Mouse (Mus musculus) gastrocnemius, adult 2 months (tissue): ENCODE measurements at regions not wholly inside any gene's neighbourhood (a gene's known extent, or its start where the extent isn't known, plus 50 kb on each side); places are given as distances from the start of the nearest gene placed in this dataset.
"Not testable (repeated sequence)": the region's sequence is repeated elsewhere in the genome, so short reads cannot be mapped to it uniquely, and the experiment has no call there.

Experiments used
- DNase-seq: peaks from one replicate; pipeline ENCODE4 v3.0.0; 2022
- H3K27ac ChIP-seq: fragments of 200-600 bp; 2 replicates; pipeline ENCODE4 v1.8.1; 2022; ENCODE audit warnings: mild to moderate bottlenecking
- H3K4me3 ChIP-seq: fragments of 200-600 bp; 2 replicates; pipeline ENCODE4 v1.8.1; 2022; ENCODE audit warnings: mild to moderate bottlenecking, moderate library complexity
- CTCF ChIP-seq: fragments of 200-600 bp; IDR thresholded peaks from 2 replicates; pipeline ENCODE4 v1.8.1; 2022; ENCODE audit warnings: antibody characterized with exemption, mild to moderate bottlenecking, moderate library complexity
- intact Hi-C: fragments of 180-260 bp; cut with DNase I; formaldehyde crosslinking; loops from one replicate; pipeline ENCODE4 v1.15.1; 2025

DNA sequence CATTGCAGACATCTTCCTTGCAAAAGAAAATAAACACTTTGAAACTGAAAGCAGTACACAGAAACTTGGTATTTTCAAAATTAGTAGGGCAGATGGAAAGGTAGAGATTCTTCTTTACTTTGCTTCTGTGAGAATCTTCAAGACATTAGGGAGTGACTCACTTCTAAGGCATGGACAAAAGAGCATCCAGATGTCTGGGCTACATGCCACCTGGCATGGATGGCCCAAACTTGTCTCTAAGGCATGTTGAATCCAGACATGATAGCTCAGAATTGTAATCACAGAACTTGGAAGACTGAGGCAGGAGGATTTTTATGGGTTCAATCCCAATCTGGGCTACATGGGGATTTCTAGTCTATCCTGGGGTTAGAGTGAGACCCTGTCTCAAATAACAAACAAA, 58.4 kb downstream of the Ly6f start:
- H3K27ac ChIP-seq = no peak overlapping the region
- peak; percentile 16 for DNase-seq
- intact Hi-C loops = no loop called here
- TF ChIP-seq CTCF = no peak
- H3K4me3 ChIP-seq = no peak overlapping the region

DNA sequence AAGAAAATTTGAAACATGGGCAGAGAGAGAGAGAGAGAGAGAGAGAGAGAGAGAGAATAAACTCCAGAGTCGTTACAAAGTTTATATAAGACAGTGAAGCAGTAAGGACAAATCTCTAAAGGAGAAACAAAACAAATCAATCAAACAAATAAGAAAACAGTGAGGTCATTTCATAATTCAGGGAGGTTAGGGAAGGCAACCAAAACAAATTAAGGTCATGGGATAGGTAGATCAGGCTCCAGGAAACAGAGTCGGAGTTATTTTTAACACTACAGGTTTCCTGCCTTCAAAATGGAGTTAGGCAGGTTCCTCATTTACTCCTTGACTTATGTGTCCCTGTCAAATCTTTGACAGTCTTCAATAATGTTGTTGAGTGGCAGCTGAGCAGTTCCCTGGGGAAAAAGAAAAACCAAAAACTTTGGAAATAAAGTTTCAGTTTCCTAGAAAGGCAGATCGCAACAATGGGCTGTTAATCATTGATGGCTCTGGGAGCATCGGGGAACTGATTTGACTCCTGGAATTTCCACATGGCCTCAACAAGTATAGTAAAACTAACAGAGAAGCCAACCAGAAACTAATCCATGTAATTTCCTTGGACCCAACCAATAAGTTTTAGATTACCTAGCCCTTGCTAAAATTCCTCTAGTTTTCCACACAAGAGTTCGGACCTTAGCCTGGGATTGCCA, 88.0 kb downstream of the Ly6f start:
- DNase-seq = no peak
- no peak overlapping the region for H3K4me3 ChIP-seq
- H3K27ac ChIP-seq = no peak overlapping the region
- intact Hi-C loops = no loop called here
- TF ChIP-seq CTCF = no peak

DNA sequence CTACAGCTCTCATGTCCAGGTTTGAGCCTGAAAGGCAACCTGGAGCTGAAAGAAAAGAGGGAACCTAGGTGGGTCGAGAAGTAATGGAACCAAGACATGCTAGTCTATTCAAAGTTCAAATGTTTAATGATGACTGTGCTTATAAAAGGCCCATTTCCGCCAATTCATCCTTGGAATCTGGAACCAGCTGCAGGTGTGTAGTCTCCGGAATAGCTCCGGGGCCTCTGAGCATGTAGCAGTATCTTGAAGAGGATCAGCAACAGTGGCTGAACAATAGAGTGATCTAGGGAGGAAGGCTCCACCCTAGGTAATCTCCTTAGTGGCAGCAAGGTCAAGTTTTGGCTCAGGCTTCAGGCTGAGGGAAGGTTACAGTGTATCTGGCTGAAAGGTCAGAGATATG, 103.4 kb downstream of the Ly6f start:
- no peak for DNase-seq
- intact Hi-C loops = no loop called here
- no peak overlapping the region for H3K27ac ChIP-seq
- H3K4me3 ChIP-seq = no peak overlapping the region
- TF ChIP-seq CTCF = no peak

DNA sequence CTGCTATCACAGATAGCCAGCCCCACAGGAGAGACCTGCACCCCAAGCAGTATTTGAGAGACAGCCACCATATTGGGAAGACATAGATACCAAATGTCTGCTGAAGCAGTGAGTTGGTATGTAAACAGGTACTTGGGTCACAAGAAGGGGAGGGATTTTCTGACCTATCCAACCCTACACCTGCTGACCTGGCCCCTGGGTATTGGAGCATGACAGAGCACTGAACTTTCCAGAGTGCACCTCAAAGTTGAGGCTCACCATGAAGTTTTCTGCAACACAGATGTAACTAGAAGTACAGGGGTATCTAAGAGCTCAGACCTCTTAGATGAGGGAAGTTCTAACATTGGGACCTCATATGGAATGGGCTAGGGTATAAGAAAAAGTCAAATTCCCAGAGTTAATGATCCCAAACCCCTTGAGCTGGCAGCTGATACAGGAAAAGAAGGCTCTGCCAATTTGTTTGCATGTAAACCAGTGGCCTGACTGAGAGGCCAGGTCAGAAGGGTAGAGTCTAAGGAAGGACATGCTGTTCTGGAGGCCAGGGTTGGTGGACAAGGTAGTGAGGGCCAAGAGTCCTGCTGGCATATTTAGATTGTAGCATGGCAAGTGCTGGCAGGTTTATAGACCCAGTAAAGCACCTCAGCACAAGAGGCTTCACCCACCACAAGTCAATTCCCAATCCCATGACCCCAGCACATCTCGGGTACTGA, 108.3 kb downstream of the Ly6f start:
- Histone ChIP-seq H3K27ac (no peak overlapping the region), H3K4me3 (no peak overlapping the region)
- TF ChIP-seq CTCF = no peak
- intact Hi-C loops = no loop called here
- no peak for DNase-seq

DNA sequence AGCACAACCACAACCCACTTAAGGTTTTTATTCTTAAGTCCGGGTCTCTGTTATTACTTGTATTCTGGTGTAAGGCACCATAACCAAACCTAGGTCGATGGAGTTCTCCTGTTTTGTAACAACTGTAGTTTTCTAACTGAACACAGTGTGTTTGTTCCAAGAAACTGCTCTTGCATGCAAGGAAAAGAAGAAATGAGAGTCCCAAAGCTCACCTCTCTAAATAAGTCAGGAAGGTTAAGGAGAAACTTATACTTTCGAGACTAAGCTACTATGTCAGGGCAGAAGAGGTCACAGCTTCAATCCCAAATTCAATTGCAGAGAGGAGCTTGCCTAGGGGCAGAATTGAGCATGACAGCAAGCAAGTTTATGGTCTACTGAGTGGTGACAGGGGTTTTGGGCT, 109.9 kb downstream of the Ly6f start:
- Histone ChIP-seq H3K4me3 (no peak overlapping the region), H3K27ac (no peak overlapping the region)
- no peak for DNase-seq
- TF ChIP-seq CTCF = no peak
- intact Hi-C loops = no loop called here

DNA sequence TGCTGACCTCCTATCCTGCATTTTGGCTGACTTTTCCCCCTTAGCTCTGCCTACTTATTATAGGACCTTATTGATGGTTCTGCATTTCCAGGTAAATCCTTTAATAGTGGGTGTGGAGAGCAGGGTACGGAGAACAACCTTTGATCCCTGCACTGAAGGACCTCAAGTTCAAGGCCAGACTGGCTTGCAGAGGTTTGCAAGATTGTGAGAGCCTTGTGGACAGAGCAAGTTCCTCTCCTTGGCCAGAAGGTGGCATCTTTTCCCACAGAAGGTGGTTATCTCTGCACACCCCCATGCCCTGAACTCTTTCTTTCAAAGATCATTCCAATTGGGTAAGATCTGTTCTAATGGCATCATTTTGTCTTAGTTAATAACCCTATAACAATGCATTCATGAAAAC, 111.6 kb downstream of the Ly6f start:
- no peak for DNase-seq
- intact Hi-C loops = no loop called here
- Histone ChIP-seq H3K27ac (no peak overlapping the region), H3K4me3 (no peak overlapping the region)
- peak; percentile 17; the same call in 1 of the 2 replicates for TF ChIP-seq CTCF

DNA sequence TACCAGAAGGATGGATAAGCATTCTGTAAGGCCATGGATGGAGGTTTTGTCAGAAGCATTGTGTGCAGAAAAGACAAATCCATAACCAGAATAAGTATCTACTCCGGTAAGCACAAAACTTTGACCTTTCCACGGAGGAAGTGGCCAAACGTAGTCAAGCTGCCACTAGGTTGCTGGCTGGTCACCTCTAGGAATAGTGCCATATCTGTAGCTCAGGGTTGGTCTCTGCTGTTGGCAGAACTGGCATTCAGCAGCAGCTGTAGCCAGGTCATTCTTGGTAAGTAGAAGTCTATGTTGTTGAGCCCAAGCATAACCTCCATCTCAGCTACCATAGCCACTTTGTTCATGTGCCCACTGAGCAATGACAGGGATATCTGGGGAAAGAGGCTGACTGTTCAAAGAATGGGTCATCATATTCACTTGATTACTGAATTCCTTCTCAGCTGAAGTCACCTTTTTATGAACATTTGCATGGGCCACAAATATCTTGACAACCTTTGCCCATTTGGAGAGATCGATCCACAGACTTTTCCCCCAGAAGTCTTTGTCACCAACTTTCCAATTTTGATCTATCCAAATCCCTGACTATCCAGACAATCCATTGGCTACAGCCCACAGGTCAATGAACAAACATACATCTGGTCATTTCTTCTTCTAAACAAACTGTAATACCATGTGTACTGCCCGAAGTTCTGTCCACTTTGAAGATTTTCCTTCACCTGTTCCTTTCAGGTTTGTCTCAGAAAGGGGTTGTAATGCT, 114.2 kb downstream of the Ly6f start:
- Histone ChIP-seq H3K4me3 (no peak overlapping the region), H3K27ac (no peak overlapping the region)
- no peak for TF ChIP-seq CTCF
- no peak for DNase-seq
- intact Hi-C loops = no loop called here

DNA sequence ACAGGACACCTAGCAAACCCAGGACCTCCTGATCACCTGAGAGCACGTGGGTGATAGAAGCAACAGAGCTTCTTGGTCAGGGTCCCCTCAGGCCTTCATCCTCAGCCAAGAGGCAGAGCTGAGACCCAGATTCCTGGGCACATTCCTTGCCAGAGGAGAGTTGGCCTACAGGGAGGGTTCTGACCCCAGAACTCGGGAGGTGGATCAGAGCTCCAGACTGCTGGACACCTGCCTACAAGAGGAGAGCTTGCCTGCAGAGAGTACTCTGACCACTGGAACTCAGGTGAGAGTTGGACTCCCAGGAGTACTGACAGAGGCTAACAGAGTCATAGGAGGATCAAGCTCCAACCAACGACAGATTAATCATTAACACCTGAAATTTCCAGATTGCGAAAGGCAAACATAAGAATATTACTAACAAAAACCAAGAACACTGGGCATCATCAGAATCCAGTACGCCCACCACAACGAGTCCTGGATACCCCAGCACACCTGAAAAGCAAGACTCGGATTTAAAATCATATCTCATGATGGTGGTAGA, 124.8 kb downstream of the Ly6f start:
- H3K4me3 ChIP-seq, intact Hi-C loops, DNase-seq: not testable (repeated sequence)

DNA sequence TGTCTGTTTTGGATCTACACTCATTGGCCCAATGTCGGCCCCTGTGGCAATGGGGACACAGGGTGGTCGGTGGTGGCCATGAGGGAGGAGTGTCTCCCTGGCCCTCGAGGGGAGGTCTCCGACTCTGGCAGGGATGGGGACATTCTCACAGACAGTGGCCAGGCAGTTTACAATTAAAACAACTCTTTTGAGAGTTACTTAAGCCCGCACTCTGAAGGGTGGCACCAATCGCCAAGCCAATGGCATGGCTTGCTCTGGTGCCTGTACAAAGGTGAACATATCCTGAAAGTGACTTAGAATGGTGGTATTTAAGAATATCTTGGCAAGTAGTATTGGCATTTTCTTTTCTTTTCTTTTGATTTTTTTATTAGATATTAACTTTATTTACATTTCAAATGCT, 129.1 kb downstream of the Ly6f start:
- intact Hi-C loops = no loop called here
- Histone ChIP-seq H3K27ac (no peak overlapping the region), H3K4me3 (no peak overlapping the region)
- no peak for DNase-seq
- TF ChIP-seq CTCF = no peak

More for the DNA sequence above, 124.8 kb downstream of the Ly6f start:
- H3K27ac ChIP-seq = not testable (repeated sequence)
